Mouse (Mus musculus) stomach, embryonic 14.5 days (tissue): ENCODE results near the gene Alg5. TPM values are rescaled to one million over a fixed set of nuclear protein-coding genes. Genes with fewer than 3 reads are reported as not detected.

Experiments used
- ATAC-seq: fragments of 200-750 bp; cut with Nextera tagmentation; 2 replicates; pipeline ENCODE4 v1.8.0; 2017; ENCODE audit warnings: low read depth, moderate TSS enrichment; ENCODE audit not compliant: insufficient number of reproducible peaks, insufficient read depth, low FRiP score
- H3K27ac ChIP-seq: fragments of 300-500 bp; sonication (generic); 2 replicates; pipeline ENCODE4 v1.5.1; 2014; ENCODE audit warnings: mild to moderate bottlenecking, low read length, moderate library complexity, mixed read lengths
- H3K27me3 ChIP-seq: fragments of 300-500 bp; sonication (generic); 2 replicates; pipeline ENCODE4 v1.6.1; 2014; ENCODE audit warnings: low read length, control low read depth, mixed read lengths; ENCODE audit not compliant: control insufficient read depth, insufficient read depth
- H3K36me3 ChIP-seq: fragments of 300-500 bp; sonication (generic); 2 replicates; pipeline ENCODE4 v1.6.1; 2014; ENCODE audit warnings: mild to moderate bottlenecking, control low read depth, low read length, moderate library complexity, mixed read lengths; ENCODE audit not compliant: control insufficient read depth, insufficient read depth
- H3K4me1 ChIP-seq: fragments of 300-500 bp; sonication (generic); 2 replicates; pipeline ENCODE4 v1.6.1; 2014; ENCODE audit warnings: low read length, control low read depth, mixed read lengths; ENCODE audit not compliant: control insufficient read depth, insufficient read depth
- H3K4me2 ChIP-seq: fragments of 300-500 bp; sonication (generic); replicated peaks from 2 replicates; pipeline ENCODE4 v1.6.1; 2014; ENCODE audit warnings: low read depth, low read length, control low read depth
- H3K4me3 ChIP-seq: fragments of 300-500 bp; sonication (generic); 2 replicates; pipeline ENCODE4 v1.5.1; 2014; ENCODE audit warnings: low read depth, low read length, control low read depth
- H3K9ac ChIP-seq: fragments of 300-500 bp; sonication (generic); replicated peaks from 2 replicates; pipeline ENCODE4 v1.6.1; 2014; ENCODE audit warnings: low read depth, mild to moderate bottlenecking, control low read depth, low read length, moderate library complexity, mixed read lengths
- H3K9me3 ChIP-seq: fragments of 300-500 bp; sonication (generic); 2 replicates; pipeline ENCODE4 v1.6.1; 2016; ENCODE audit warnings: low read depth, low read length, control low read depth; ENCODE audit not compliant: control insufficient read depth
- WGBS: fragments of 180-500 bp; shearing (Covaris S2); extraction: QIAGEN DNeasy Blood & Tissue Kit; methylation state at CpG from one replicate; pipeline ENCODE4 v1.1.7; 2014; 5-methylcytosine and 5-hydroxymethylcytosine counted together
- polyA plus RNA-seq: library from polyadenylated mRNA; unstranded; fragments of >200 nt; fragmentation: Nextera tagmentation; extraction: Ambion mirVana; gene quantifications from 2 replicates; pipeline ENCODE4 v1.2.1, GENCODE M21; 2014

Alg5 gene
- polyA plus RNA-seq, 1 experiment from 2014 or later = 53.1 TPM

DNA sequence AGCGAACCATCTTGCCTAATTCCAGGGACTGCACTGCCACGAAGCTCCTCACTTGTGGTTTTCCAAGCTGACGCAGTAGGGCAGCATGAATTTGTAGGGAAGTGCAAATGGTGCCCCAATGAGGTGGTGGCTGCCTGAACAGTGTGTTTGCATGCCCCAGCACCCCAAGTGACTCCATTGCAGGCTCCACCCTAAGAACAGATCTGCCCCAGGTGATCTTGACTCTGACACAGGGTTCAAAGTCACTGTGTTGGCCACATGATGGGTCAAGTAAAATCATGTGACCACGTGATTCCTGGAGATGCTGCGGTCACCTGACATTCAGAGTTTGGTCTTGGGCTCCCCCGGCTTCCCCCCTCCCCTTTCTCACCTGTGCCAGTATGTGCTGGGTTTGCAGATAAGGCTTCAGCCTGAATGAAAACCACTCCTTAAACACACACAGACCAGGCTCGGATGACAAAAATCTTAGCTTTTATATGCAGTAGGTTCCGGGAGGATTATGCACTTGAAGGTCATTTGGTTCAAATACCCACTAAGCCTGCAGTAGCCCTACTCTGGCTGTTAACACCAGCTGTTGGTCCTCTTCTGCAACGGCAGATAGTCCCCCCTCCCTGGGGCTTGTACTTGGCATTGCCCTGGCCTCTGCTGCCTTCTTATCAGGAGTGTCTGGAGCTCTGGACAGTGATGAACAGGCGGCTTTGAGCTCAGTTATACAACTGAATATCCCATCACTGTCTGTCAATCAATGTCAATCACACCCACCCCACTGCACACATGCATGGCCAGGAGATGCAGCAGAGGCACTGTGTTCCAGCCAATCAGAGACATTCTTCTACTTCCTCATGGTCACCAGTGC is 56.7 kb downstream of the Alg5 start:
- H3K4me2 ChIP-seq = no peak overlapping the region
- 0 out of 2 replicates have a peak, but pooled peaks cover 3% of the 10 kb centered on the region for H3K4me1 ChIP-seq
- peak; percentile 78 for ATAC-seq
- no peak overlapping the region for H3K9ac ChIP-seq
- WGBS = 54% methylated on average over 10 of the region's 10 CpGs
- no peak overlapping the region for H3K4me3 ChIP-seq
- no peaks in the 10 kb centered on the region for H3K27me3 ChIP-seq
- no peaks in the 10 kb centered on the region for H3K36me3 ChIP-seq
- H3K9me3 ChIP-seq = no peaks in the 10 kb centered on the region; the same call in 1 of the 2 replicates
- no peak overlapping the region for H3K27ac ChIP-seq

DNA sequence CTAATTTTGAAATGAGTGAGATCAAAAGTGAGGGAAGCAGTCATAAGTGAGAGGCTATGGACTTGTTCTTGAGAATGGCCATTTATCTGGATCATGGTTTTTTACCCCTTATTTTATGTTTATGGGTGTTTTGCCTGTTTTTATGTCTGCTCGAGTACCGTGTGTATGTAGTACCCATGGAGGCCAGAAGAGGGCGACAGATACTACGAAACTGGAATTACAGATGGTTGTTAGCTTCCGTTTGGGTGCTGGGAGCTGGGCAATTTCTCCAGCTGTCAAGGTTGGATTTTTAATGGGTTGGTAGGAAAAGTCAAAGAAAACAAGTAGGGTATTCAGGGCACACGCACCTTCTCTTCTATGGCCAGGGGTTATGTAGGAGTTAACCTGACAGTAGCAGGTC is 58.4 kb downstream of the Alg5 start:
- no peak for ATAC-seq
- no peaks in the 10 kb centered on the region for H3K36me3 ChIP-seq
- H3K27ac ChIP-seq = no peak overlapping the region
- 86% methylated on average over 6 of the region's 6 CpGs for WGBS
- H3K9me3 ChIP-seq = no peaks in the 10 kb centered on the region; the same call in 1 of the 2 replicates
- no peaks in the 10 kb centered on the region for H3K27me3 ChIP-seq
- H3K9ac ChIP-seq = no peak overlapping the region
- no peak overlapping the region for H3K4me3 ChIP-seq
- H3K4me1 ChIP-seq = 0 out of 2 replicates have a peak, but pooled peaks cover 3% of the 10 kb centered on the region
- no peak overlapping the region for H3K4me2 ChIP-seq

DNA sequence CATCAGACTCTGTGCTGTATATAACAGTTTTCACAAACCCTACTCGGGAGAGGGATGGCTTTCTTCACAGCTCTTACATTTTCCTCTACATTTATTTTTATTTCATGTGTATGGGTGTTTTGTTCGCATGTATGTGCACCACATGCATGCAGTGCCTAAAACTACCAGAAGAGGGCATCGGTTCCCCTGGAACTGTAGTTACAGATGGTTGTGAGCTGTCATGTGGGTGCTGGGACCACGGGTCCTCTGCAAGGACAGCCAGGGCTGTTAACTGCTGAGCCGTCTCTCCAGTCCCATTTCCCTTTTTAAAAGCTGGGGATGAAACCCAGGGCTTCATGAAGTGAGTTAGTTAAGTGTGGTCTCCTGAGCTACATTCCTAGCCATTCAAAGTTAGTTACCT is 60.0 kb downstream of the Alg5 start:
- Histone ChIP-seq H3K36me3 (no peaks in the 10 kb centered on the region), H3K9me3 (no peaks in the 10 kb centered on the region; the same call in 1 of the 2 replicates), H3K9ac (no peak overlapping the region), H3K27ac (no peak overlapping the region), H3K4me3 (no peak overlapping the region), H3K4me1 (0 out of 2 replicates have a peak, but pooled peaks cover 3% of the 10 kb centered on the region), H3K4me2 (no peak overlapping the region), H3K27me3 (no peaks in the 10 kb centered on the region)
- 89% methylated on average over 5 of the region's 5 CpGs for WGBS
- no peak for ATAC-seq

DNA sequence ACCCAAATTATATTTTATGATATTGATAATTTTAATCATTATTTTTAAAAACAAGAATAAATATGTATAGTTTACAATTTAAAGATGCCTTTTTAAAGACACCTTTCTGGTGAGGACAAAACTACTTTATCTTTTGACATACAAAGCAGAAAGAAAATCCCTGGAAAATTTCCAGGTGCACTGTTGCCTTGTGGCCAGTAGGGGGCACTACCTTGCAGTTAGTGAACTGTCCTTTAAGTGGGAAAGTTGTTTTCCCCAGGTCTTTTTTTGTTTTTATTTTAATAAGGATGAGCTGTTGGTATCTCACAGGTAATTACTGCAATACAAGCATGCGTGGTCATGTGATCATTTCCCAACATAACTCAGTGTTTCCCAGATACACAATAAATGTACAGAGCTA is 60.5 kb downstream of the Alg5 start:
- no peak overlapping the region for H3K9ac ChIP-seq
- 95% methylated on average over 1 of the region's 1 CpGs for WGBS
- ATAC-seq = no peak
- H3K36me3 ChIP-seq = no peaks in the 10 kb centered on the region
- H3K4me3 ChIP-seq = no peak overlapping the region
- no peak overlapping the region for H3K4me2 ChIP-seq
- no peak overlapping the region for H3K27ac ChIP-seq
- H3K4me1 ChIP-seq = 0 out of 2 replicates have a peak, but pooled peaks cover 3% of the 10 kb centered on the region
- no peaks in the 10 kb centered on the region; the same call in 1 of the 2 replicates for H3K9me3 ChIP-seq
- H3K27me3 ChIP-seq = no peaks in the 10 kb centered on the region

DNA sequence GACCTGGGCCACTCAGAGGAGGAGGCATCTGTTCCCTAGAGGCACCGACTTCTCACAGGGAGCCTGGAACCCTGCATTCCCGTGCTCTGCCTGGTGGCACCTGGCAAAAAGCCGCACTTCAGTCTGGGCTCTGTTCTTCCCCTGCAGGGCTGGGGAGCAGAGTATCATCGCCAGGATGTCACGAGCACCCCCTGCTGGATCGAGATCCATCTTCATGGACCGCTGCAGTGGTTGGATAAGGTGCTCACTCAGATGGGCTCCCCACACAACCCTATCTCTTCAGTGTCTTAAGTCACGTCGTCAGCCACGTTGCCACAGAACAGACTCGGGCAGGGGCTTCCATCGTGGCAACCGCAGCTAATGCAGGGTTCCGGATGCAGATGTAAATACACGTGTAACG is 61.9 kb downstream of the Alg5 start:
- H3K9ac ChIP-seq = no peak overlapping the region

More for the DNA sequence above, 61.9 kb downstream of the Alg5 start:
- Histone ChIP-seq H3K27me3 (no peaks in the 10 kb centered on the region), H3K27ac (no peak overlapping the region), H3K4me1 (0 out of 2 replicates have a peak, but pooled peaks cover 2% of the 10 kb centered on the region), H3K4me3 (no peak overlapping the region), H3K36me3 (no peaks in the 10 kb centered on the region), H3K4me2 (no peak overlapping the region), H3K9me3 (no peaks in the 10 kb centered on the region; the same call in 1 of the 2 replicates)
- 33% methylated on average over 16 of the region's 16 CpGs for WGBS
- peak; percentile 80; the same call in 1 of the 2 replicates for ATAC-seq

Other genes with a start within 250 kb of the Alg5 start
- 111 and 120 TPM in 2 replicates for gene Supt20, start 42.7 kb upstream of the Alg5 start, polyA plus RNA-seq
- gene Gm21958, start 21.2 kb upstream of the Alg5 start, polyA plus RNA-seq = 1.4 and 1.9 TPM in 2 replicates
- gene Exosc8, start 146 bp upstream of the Alg5 start, polyA plus RNA-seq = 123 and 125 TPM in 2 replicates
- 3.0 and 3.2 TPM in 2 replicates for gene Smad9, start 20.0 kb downstream of the Alg5 start, polyA plus RNA-seq
- 33.4 and 39.9 TPM in 2 replicates for gene Rfxap, start 72.3 kb downstream of the Alg5 start, polyA plus RNA-seq
- gene Sertm1, start 180.3 kb downstream of the Alg5 start, polyA plus RNA-seq = not detected in 2 replicates